Mouse (Mus musculus) G1E (cell line): ENCODE measurements around the gene E2f8. TPM values are rescaled to one million over a fixed set of nuclear protein-coding genes. Genes with fewer than 3 reads are reported as not detected.

Source experiments
- ATAC-seq: 2 replicates; pipeline ENCODE4 v1.8.0; 2016; ENCODE audit warnings: mild to moderate bottlenecking; ENCODE audit not compliant: insufficient number of reproducible peaks, poor library complexity, low FRiP score, severe bottlenecking; ENCODE audit errors: extremely low read depth
- DNase-seq: peaks from one replicate; pipeline ENCODE4 v3.0.0; 2012; ENCODE audit warnings: low spot score
- H3K27me3 ChIP-seq: 2 replicates; pipeline ENCODE4 v1.6.1; 2012; ENCODE audit warnings: mild to moderate bottlenecking, low read length, inconsistent platforms; ENCODE audit not compliant: insufficient read depth
- H3K36me3 ChIP-seq: replicated peaks from 2 replicates; pipeline ENCODE3; 2012; ENCODE audit warnings: mild to moderate bottlenecking, inconsistent platforms
- H3K4me1 ChIP-seq: 2 replicates; pipeline ENCODE4 v1.6.1; 2012; ENCODE audit warnings: low read depth, low read length, inconsistent platforms, mixed read lengths; ENCODE audit not compliant: insufficient read depth
- H3K4me3 ChIP-seq: 2 replicates; pipeline ENCODE4 v1.5.1; 2012; ENCODE audit warnings: low read depth, mild to moderate bottlenecking, inconsistent platforms, low read length, moderate library complexity, mixed read lengths
- H3K9me3 ChIP-seq: replicated peaks from 2 replicates; pipeline ENCODE4 v1.6.1; 2012; ENCODE audit warnings: inconsistent platforms
- CTCF ChIP-seq: IDR thresholded peaks from 2 replicates; pipeline ENCODE4 v1.5.1; 2012; ENCODE audit warnings: low read depth, low read length, inconsistent platforms, mixed read lengths
- GATA1 ChIP-seq: IDR thresholded peaks from 2 replicates; pipeline ENCODE4 v1.6.1; 2012; ENCODE audit warnings: borderline replicate concordance, low read length, inconsistent platforms, mixed read lengths
- GATA2 ChIP-seq: IDR thresholded peaks from 2 replicates; pipeline ENCODE4 v1.6.1; 2012; ENCODE audit warnings: low read depth, low read length, inconsistent platforms, borderline replicate concordance
- POLR2AphosphoS5 ChIP-seq: IDR thresholded peaks from 2 replicates; pipeline ENCODE4 v1.6.1; 2012; ENCODE audit warnings: low read depth, low read length, inconsistent platforms; ENCODE audit not compliant: insufficient replicate concordance
- TAL1 ChIP-seq: conservative IDR thresholded peaks from 2 replicates; pipeline ENCODE4 v1.6.1; 2012; ENCODE audit warnings: low read depth, low read length, inconsistent platforms, mixed read lengths
- polyA plus RNA-seq: library from polyadenylated mRNA; stranded (reverse); fragments of >175 nt; gene quantifications from 2 replicates; pipeline ENCODE4 v1.2.3, GENCODE M21; 2012
- total RNA-seq, 2 experiments: library from RNA; stranded (forward) in 1 of 2; stranded (reverse) in 1 of 2; fragments of 200-1000 nt in 1 of 2; fragments of >200 nt in 1 of 2; fragmentation: Nextera tagmentation in 1 of 2; gene quantifications; 2 replicates each; pipeline ENCODE4 v1.2.3; 2014 to 2017

The E2f8 gene
- total and polyA plus RNA-seq, 3 experiments, result 25.0 to 133 (median 35.0) TPM

GRCm38 (mm10) chr7:48887973-48888372 lies 6.6 kb upstream of the E2f8 start:
- TF ChIP-seq GATA1 (no peak), CTCF (no peak), TAL1 (no peak), POLR2AphosphoS5 (no peak), GATA2 (no peak)

GRCm38 (mm10) chr7:48884266-48884611 lies 2.8 kb upstream of the E2f8 start:
- ATAC-seq, result no peak
- no peak for DNase-seq
- Histone ChIP-seq H3K36me3 (peaks cover 5% of the 10 kb centered on the region), H3K9me3 (no peaks in the 10 kb centered on the region), H3K27me3 (peaks cover 39% of the 10 kb centered on the region), H3K4me1 (peaks cover 24% of the 10 kb centered on the region), H3K4me3 (no peak overlapping the region)
- TF ChIP-seq CTCF, result no peak
- no peak for TF ChIP-seq TAL1

More at GRCm38 (mm10) chr7:48887973-48888372, 6.6 kb upstream of the E2f8 start:
- Histone ChIP-seq H3K4me1 (peaks cover 6% of the 10 kb centered on the region), H3K27me3 (peaks cover 40% of the 10 kb centered on the region), H3K4me3 (no peak overlapping the region), H3K36me3 (no peaks in the 10 kb centered on the region), H3K9me3 (no peaks in the 10 kb centered on the region)
- DNase-seq (no peak), ATAC-seq (no peak)

GRCm38 (mm10) chr7:48883525-48884265 lies 2.3 kb upstream of the E2f8 start:
- DNase-seq (no peak), ATAC-seq (no peak)
- H3K4me1 ChIP-seq, result peaks cover 28% of the 10 kb centered on the region
- H3K27me3 ChIP-seq, result peaks cover 35% of the 10 kb centered on the region
- peaks cover 9% of the 10 kb centered on the region for H3K36me3 ChIP-seq
- TF ChIP-seq TAL1 (no peak), GATA2 (no peak), POLR2AphosphoS5 (no peak), GATA1 (no peak), CTCF (no peak)
- H3K9me3 ChIP-seq, result no peaks in the 10 kb centered on the region
- no peak overlapping the region for H3K4me3 ChIP-seq

- Histone ChIP-seq H3K36me3 (peaks cover 25% of the 10 kb centered on the region), H3K4me1 (peaks cover 42% of the 10 kb centered on the region), H3K27me3 (peaks cover 22% of the 10 kb centered on the region), H3K4me3 (peak overlapping the region; percentile 93), H3K9me3 (no peaks in the 10 kb centered on the region)
- TF ChIP-seq GATA1 (no peak), TAL1 (no peak), CTCF (no peak), POLR2AphosphoS5 (no peak), GATA2 (no peak)
- ATAC-seq (peak; percentile 9; the same call in 1 of the 2 replicates), DNase-seq (peak; percentile 38)
These were observed 694 bp upstream of the E2f8 start for GRCm38 (mm10) chr7:48881971-48882609.

- ATAC-seq (peak; percentile 92), DNase-seq (peak; percentile 99)
- Histone ChIP-seq H3K4me3 (peak overlapping the region; percentile 93), H3K27me3 (peaks cover 15% of the 10 kb centered on the region), H3K36me3 (peaks cover 37% of the 10 kb centered on the region), H3K4me1 (peaks cover 47% of the 10 kb centered on the region), H3K9me3 (no peaks in the 10 kb centered on the region)
- TF ChIP-seq GATA1 (no peak), POLR2AphosphoS5 (no peak), CTCF (no peak), GATA2 (no peak), TAL1 (no peak)
These were observed 560 bp downstream of the E2f8 start for GRCm38 (mm10) chr7:48880591-48881481.

- Histone ChIP-seq H3K4me1 (peaks cover 47% of the 10 kb centered on the region), H3K9me3 (no peaks in the 10 kb centered on the region), H3K4me3 (peak overlapping the region; percentile 62), H3K27me3 (peaks cover 12% of the 10 kb centered on the region), H3K36me3 (peaks cover 50% of the 10 kb centered on the region)
- no peak for ATAC-seq
- TF ChIP-seq TAL1, result no peak
- TF ChIP-seq GATA2, result no peak
- no peak for TF ChIP-seq POLR2AphosphoS5
- no peak for TF ChIP-seq CTCF
- no peak for TF ChIP-seq GATA1
- no peak for DNase-seq
These were observed 1.8 kb downstream of the E2f8 start for GRCm38 (mm10) chr7:48879574-48879973.
